Mouse (Mus musculus) layer of hippocampus, postnatal 36 days (tissue): ENCODE results near the gene Tmem151a. TPM values are rescaled to one million over a fixed set of nuclear protein-coding genes. Genes with fewer than 3 reads are reported as not detected.
"Not testable (repeated sequence)": the region's sequence is repeated elsewhere in the genome, so short reads cannot be mapped to it uniquely, and the experiment has no call there.

Source experiments
- DNase-seq, 2 experiments: peaks; one replicate each; pipeline ENCODE4 v3.0.0; 2022
- total RNA-seq, 2 experiments: library from RNA; stranded (reverse); gene quantifications; 2 replicates each; pipeline ENCODE4 v1.2.3; 2021

Tmem151a gene
- total RNA-seq, 2 experiments from 2014 or later = 116 to 117 TPM

GRCm38 (mm10) chr19:5094243-5094632, 8.9 kb upstream of the Tmem151a start:
- DNase-seq = peak; percentile 96 to 97

GRCm38 (mm10) chr19:5093481-5094242, 8.3 kb upstream of the Tmem151a start:
- no peak for DNase-seq

DNA sequence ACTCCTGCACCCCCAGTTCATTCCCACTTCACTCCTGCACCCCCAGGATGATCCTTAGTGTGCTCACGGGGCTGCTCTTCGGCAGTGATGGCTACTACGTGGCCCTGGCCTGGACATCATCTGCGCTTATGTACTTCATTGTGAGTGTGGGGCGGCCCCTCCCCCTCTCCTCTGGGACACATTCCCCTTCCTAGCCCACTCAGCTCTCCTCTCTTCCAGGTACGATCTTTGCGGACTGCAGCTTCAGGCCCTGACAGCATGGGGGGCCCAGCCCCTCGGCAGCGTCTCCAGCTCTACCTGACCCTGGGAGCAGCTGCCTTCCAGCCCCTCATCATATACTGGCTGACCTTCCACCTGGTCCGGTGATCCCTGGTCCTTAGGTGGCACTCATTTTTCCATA, 6.8 kb upstream of the Tmem151a start:
- DNase-seq = no peak

DNA sequence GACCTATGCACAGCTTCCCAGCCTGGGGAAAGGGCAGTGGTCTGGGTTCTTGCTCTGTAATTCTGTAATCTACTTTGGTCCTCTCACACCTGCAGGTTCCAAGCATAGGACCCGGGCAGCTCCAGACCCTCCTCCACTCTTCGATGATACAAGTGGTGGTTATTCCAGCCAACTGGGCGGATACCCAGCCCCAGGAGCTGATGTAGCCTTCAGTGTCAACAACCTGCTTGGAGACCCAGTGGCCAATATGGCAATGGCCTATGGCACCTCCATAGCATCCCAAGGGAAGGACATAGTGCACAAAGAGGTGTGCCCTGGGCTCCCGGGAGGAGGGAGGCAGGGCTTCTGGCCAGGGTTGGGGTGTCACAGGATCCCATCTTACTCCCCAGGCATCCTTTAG, 4.0 kb upstream of the Tmem151a start:
- DNase-seq = no peak

DNA sequence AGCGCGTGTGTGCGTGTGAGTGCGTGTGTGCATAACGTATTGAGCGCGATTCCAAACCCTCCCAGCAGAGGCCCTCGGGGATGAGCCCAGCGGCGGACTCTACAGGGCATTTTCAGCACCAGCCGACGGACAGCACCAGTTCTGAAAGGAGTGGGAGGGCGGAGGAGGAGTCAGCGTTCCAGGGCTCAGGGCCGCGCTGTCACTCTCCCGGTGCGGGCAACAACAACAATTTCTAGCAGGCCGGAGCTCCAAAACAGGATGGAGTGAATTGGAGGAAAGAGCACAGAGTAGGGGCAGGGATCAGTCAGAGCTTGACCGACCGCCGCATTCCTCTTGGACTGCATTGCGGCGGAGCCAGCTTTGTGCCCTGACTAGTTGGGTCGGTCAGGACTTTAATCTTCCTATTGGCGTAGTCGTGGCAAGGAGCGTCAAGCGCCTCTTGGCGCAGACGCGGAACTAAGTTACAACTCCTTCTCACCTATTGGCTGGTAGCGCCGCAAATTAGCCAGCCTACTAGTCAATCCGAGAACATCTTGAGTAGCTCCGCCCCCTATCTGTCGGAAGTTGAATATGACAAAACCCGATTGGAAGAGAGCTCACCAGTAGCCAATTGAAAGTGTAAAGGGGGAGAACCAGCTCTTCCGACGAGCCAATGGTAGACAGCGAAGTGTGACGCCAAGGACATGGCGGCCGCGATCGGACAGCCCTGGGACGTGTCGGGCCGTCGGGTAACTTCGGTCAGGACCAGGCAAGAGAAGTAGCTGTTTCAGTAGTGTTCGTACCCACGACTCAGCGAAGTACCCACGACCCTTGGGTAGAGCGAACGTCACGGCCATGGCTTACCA, 2.8 kb upstream of the Tmem151a start, which contains the start of gene Yif1a:
Yif1a (plus strand) TSS at position 655 of the 845 bp plus-strand sequence.
- DNase-seq = peak; percentile 92

DNA sequence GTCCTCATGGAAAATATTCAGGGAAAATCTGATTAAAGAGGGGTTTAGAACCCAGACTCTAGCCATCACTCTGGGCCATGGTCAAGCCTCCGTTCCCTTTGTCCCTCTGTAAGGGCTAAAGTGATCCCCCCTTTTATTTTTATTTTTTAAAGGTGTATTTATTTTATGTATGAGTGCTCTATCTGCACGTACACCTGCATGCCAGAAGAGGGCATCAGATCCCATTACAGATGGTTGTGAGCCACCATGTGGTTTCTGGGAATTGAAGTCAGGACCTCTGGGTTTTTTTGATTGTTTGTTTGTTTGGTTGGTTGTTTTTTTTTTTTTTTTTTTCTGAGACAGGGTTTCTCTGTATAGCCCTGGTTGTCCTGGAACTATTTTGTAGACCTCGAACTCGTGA, 1.2 kb upstream of the Tmem151a start:
- not testable (repeated sequence) for DNase-seq

- DNase-seq = peak in 1 of 2 experiments; percentile 23
Observed at GRCm38 (mm10) chr19:5084834-5085144, 542 bp downstream of the Tmem151a start.

DNA sequence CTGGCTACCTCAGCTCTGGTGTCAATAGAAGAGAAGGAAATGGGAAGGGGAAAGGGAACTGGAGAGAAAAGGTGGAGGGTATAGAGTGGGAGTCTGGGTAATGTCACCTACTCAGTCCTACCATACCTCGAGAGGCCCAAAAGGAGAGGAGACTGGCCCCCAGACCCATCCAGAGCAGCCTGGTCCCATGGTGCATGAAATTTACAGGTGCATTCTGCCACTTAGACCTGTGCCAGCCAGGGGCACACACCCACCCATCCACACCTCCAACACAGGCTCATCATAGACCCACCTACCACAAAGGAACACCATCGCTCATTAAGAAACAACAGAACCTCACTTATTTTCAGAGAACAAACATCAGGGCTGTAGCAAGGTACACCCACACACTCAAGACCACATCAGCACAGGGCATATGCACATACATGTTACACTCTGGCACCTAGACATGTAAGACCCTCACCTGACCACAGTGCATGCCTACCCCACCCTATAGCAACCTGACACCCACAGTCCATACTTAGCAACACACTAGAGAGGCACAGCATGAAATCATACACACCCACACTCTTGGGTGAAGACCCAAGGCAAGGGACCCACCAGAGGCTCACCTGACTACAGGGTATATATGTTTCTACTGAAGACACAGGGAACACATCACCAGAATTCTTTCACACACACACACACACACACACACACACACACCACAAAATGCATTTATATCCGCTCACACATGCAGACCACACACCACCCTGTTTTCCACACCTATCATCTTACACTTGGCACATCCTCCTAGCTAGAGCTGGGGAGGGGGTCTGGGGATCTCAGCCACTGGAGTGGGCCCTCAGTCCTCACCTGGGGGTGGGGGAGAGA, 1.1 kb downstream of the Tmem151a start:
- peak in 1 of 2 experiments; percentile 5 for DNase-seq

- DNase-seq = no peak
Observed at GRCm38 (mm10) chr19:5082596-5082995, 2.7 kb downstream of the Tmem151a start.

GRCm38 (mm10) chr19:5082005-5082404, 3.3 kb downstream of the Tmem151a start:
- DNase-seq = peak in 1 of 2 experiments; percentile 21

- DNase-seq = no peak
Observed at GRCm38 (mm10) chr19:5079279-5079678, 6.1 kb downstream of the Tmem151a start.

GRCm38 (mm10) chr19:5073518-5073917, 11.8 kb downstream of the Tmem151a start:
- DNase-seq = no peak

DNA sequence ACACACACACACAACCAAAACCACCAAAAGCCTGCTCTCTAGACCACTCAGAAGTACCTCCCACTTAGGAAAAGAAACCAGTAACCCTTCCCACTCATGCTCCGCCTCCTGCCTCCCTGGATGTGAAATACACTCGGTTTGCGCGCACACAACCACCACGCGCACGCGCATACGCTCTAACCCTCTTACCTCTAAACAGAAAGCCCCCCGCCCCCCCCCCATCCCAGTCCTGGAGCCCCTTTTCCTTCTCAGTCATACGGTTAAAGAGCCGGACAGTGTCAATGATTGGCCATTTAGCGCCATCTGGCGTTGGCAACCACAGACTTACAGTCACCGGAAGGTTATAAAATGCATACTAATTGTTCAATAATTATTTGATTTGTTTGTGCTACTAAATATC, 12.3 kb downstream of the Tmem151a start:
- peak in 1 of 2 experiments; percentile 20 for DNase-seq

DNA sequence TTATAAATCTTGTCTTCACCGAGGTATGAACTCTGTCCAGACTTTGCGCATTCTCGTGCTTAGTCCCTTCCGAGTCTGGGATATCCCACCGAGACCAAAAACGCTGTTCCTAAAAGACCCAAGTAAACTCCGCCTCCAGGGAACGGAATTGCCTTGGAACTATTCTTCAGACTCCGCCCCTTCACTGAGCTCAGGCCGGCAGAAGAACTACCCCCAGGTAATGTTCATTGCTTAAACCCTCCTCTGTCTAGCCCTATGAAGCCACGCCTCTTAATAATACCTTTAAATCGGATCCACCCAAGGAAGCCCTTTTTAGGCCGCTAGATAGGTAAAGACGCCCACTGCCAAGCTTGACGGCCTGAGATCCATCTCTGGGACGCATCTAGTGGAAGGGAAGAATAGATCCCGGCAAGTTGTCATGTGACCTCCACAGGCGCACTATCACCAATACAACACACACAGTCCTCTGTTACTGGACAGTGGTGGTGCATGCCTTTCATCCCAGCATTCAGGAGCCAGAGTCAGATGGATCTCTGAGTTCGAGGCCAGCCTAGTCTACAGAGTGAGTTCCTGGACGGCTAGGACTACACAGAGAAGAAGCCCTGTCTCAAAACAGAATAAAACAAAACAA, 12.8 kb downstream of the Tmem151a start:
- no peak for DNase-seq

GRCm38 (mm10) chr19:5071545-5072369, 13.6 kb downstream of the Tmem151a start:
- DNase-seq = peak in 1 of 2 experiments; percentile 44

DNA sequence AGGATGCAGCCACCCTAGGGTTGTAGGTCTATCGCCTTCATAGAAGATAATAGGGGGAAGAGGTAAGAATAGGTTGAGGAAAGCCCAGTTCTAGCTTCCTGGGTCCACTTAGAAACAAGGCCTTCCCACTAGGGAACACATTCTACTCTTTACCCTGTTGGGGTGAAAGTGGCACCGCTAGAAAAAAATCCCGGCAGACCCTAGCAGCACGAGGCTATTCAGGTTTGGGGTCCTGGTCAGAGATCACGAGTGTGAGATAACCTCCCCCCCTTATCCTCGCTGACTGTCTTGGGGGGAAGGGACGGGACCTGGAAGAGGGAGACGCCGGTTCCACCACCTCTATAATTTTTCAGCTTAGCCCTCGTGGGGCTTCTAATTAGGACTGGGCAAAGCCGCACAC, 14.3 kb downstream of the Tmem151a start:
- no peak for DNase-seq

DNA sequence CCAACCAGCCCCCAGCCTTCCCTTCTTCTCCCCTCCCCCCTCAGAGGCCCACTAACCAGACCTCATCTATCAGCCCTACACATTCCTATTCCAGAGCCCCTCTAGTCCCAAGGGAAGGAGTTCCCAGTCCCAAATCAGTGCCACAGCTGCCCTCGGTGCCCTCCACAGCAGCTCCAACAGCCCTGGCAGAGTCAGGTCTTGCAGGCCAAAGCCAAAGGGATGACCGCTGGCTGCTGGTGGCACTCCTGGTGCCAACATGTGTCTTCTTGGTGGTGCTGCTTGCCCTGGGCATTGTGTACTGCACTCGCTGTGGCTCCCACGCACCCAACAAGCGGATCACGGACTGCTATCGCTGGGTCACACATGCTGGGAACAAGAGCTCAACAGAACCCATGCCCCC, 15.4 kb downstream of the Tmem151a start:
- no peak for DNase-seq

DNA sequence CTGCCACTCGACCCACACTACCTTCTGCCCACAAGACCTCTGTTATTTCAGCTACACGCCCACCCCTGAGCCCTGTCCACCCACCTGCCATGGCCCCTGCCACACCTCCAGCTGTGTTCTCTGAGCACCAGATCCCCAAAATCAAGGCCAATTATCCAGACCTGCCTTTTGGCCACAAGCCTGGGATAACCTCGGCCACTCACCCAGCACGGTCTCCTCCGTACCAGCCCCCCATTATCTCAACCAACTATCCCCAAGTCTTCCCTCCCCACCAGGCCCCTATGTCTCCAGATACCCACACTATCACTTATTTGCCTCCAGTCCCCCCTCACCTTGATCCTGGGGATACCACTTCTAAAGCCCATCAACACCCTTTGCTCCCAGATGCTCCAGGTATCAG, 15.8 kb downstream of the Tmem151a start:
- no peak for DNase-seq

GRCm38 (mm10) chr19:5068570-5069234, 16.6 kb downstream of the Tmem151a start:
- peak in 1 of 2 experiments; percentile 10 for DNase-seq

GRCm38 (mm10) chr19:5067867-5068569, 17.3 kb downstream of the Tmem151a start, which contains the start of gene Cd248:
Cd248 (plus strand) TSS chr19:5068078.
- DNase-seq = peak in 1 of 2 experiments; percentile 20
